ENCODE assay signal across 7 mouse cellular contexts in the genomic region with DNA sequence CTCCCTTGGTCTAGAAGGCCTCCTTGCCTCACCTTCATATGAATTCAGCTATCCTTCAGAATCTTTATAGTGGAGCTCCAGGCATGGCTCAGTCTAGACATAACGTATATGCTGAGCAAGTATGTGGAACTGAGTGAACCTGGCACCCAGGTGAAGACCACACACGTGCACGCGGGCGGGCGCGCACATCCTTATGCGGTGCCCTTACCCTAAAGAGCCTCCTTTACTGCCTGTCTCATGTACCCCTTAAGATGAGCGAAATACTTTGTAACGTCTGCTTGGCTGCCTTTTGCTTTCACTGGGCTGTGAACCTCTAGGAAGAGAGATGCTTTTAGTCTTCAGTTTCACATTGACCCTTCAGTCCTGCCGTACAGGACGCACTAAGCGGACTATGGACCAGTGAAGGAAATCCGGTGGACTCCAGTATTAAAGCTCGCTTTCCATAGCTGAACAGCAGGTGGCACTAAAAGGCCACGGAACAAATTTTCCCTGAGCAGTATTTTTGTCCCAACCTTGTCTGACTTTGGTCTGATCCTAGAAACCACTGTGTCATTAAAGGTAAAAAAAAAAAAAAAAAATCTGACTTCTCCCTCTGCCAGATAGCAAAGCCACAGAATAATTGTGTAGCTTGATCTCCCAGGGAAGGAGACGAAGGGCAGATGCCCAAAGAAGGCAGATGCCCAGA. TPM values are rescaled to one million over a fixed set of nuclear protein-coding genes. Genes with fewer than 3 reads are reported as not detected.
DNase-seq lines count a peak whose midpoint lies in the region; ATAC-seq and TF ChIP-seq lines count a peak whose summit lies in the region.

No protein-coding gene starts in this region.

- H3K4me2 ChIP-seq in neural tube, embryonic 15.5 days: no peak overlapping the region

- TF ChIP-seq CTCF in left cerebral cortex, adult 2 months (IDR thresholded peaks at IDR 0.05): peak; percentile 75

- H3K27me3 ChIP-seq in neural tube, embryonic 15.5 days (replicated peaks): no peaks in the 10 kb centered on the region

- DNase-seq in neural tube, embryonic 10.5 days (ENCODE audit: extremely low spot score, low spot score): peak; percentile 54
- DNase-seq in ZHBTc4 (ENCODE audit: low read depth, low spot score): peak; percentile 65
- peak; percentile 81 to 84 for DNase-seq in cerebellum, postnatal 14 days
- peak; percentile 69 for DNase-seq in heart, adult 8-10 months (ENCODE audit: low spot score)
- DNase-seq in left cerebral cortex, adult 2 months (ENCODE audit: extremely low spot score in 1 of 2, low spot score in 2 of 2): peak; percentile 60 to 61
- DNase-seq in natural killer cell, adult 2 months (ENCODE audit: low spot score in 2 of 2): peak; percentile 24 to 38

- no peak overlapping the region for H3K9ac ChIP-seq in neural tube, embryonic 15.5 days (replicated peaks)

- peaks cover 22% of the 10 kb centered on the region for H3K4me1 ChIP-seq in neural tube, embryonic 15.5 days

- no peak overlapping the region for H3K27ac ChIP-seq in neural tube, embryonic 15.5 days (replicated peaks)
- H3K27ac ChIP-seq in left cerebral cortex, adult 2 months: no peak overlapping the region; the same call in 1 of the 2 replicates

- 58% methylated on average over 17 of the region's 17 CpGs for WGBS in neural tube, embryonic 15.5 days

- intact Hi-C loops in left cerebral cortex, adult 2 months (cut with DNase I): loop anchor here (1.0 to 2.0 kb wide), 4 partner anchors 38 to 228 kb away; a partner anchor contains a TSS

- H3K9me3 ChIP-seq in neural tube, embryonic 15.5 days (replicated peaks): no peaks in the 10 kb centered on the region

- H3K36me3 ChIP-seq in neural tube, embryonic 15.5 days: no peaks in the 10 kb centered on the region

- ATAC-seq in neural tube, embryonic 15.5 days (ENCODE audit: low FRiP score): no peak

- H3K4me3 ChIP-seq in neural tube, embryonic 15.5 days (replicated peaks): no peak overlapping the region
- no peak overlapping the region for H3K4me3 ChIP-seq in left cerebral cortex, adult 2 months

RNA-seq across cellular contexts. Expression of a gene that starts 3.6 kb away (rescaled TPM):
- 62.8 and 71.6 TPM in 2 replicates for polyA plus RNA-seq in neural tube, embryonic 15.5 days (2015; fragmentation: Nextera tagmentation; extraction: Ambion mirVana)
- total RNA-seq in heart, adult 8-10 months (2022): 10 to 100 TPM; 32.9 to 48.6 (median 39.2) TPM
- total RNA-seq in left cerebral cortex, adult 2 months (2021): 10 to 100 TPM; 25.3 to 28.2 TPM

RNA-seq across cellular contexts. Expression of a gene that starts 3.9 kb away (rescaled TPM):
- polyA plus RNA-seq in neural tube, embryonic 15.5 days (2015; fragmentation: Nextera tagmentation; extraction: Ambion mirVana): 2.4 and 3.0 TPM in 2 replicates
- total RNA-seq in heart, adult 8-10 months (2022): under 1 TPM; 0.22 to 0.63 (median 0.43) TPM
- 1 to 10 TPM; 1.4 to 1.9 TPM for total RNA-seq in left cerebral cortex, adult 2 months (2021)

RNA-seq across cellular contexts. Expression of a gene that starts 34.3 kb away (rescaled TPM):
- polyA plus RNA-seq in neural tube, embryonic 15.5 days (2015; fragmentation: Nextera tagmentation; extraction: Ambion mirVana): 7.8 and 8.3 TPM in 2 replicates
- 10 to 100 TPM; 12.6 to 16.0 (median 13.7) TPM for total RNA-seq in heart, adult 8-10 months (2022)
- total RNA-seq in left cerebral cortex, adult 2 months (2021): 10 to 100 TPM; 27.1 to 28.1 TPM

RNA-seq across cellular contexts. Expression of a gene that starts 48.6 kb away (rescaled TPM):
- 8.6 and 10.1 TPM in 2 replicates for polyA plus RNA-seq in neural tube, embryonic 15.5 days (2015; fragmentation: Nextera tagmentation; extraction: Ambion mirVana)
- under 1 TPM in 1 of 4 experiments, not detected in 3; 0.41 TPM for total RNA-seq in heart, adult 8-10 months (2022)
- 1 to 10 TPM; 5.2 to 6.1 TPM for total RNA-seq in left cerebral cortex, adult 2 months (2021)

Comparison
In these comparisons a context has a peak if more than half of its experiments do, and no peak if none do; other contexts are left out.
1. DNase-seq: peak in every context shown above with its lines; median percentile 82 in cerebellum, postnatal 14 days; 69 in heart, adult 8-10 months; 65 in ZHBTc4; 60 in left cerebral cortex, adult 2 months; 54 in neural tube, embryonic 10.5 days; 31 in natural killer cell, adult 2 months.